Mouse (Mus musculus) lung, postnatal 10 days (tissue): ENCODE measurements around the gene Gtf2a1l.

ENCODE experiments used
- DNase-seq: peaks from one replicate; pipeline ENCODE4 v3.0.0; 2021

The Gtf2a1l gene

GRCm38 (mm10) chr17:88668452-88668851 lies at the start of gene Gtf2a1l:
Gene Gtf2a1l, plus strand, starts transcription at chr17:88668660.
- peak; percentile 36 for DNase-seq

DNA sequence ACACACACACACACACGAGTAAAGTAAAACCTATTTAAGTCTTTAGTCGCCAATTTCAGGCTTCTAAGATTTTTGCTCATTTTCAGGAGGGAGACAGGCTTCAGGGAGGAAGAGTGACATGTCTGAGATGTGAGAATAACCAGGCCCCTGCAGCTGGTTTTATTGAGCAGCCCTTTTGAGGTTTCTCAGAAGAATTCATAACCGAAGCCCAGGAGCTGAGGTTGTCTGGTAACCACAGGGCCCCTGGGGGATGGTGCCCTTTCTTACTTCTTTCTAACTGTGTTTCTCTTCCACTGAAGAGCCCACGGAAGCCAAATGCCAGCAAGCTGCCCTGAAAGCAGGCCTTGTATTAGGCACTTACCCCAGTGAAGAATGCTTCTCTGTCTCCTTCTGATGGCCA lies 47.5 kb upstream of the Gtf2a1l start:
- no peak for DNase-seq

DNA sequence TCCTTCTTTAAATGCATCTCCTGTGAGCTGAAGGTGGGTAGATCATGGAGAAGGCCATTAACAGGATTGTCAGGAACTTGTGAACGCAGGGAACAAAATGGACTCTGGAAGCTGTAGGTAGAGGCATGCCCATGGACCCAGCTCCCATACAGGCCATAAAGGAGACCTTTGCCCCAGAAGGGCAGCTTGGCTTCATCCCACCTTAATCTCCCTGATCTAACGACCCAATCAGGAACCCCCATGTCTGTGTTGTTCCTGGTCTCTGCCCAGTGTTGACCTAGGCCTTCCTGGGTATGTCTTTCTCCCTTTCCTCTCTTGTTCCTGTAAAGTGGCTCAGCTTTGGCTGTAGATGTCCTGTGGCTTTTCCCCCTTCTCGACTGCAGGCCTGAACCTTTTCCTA lies 47.1 kb upstream of the Gtf2a1l start:
- no peak for DNase-seq

GRCm38 (mm10) chr17:88622711-88623110 lies 45.7 kb upstream of the Gtf2a1l start:
- no peak for DNase-seq

DNA sequence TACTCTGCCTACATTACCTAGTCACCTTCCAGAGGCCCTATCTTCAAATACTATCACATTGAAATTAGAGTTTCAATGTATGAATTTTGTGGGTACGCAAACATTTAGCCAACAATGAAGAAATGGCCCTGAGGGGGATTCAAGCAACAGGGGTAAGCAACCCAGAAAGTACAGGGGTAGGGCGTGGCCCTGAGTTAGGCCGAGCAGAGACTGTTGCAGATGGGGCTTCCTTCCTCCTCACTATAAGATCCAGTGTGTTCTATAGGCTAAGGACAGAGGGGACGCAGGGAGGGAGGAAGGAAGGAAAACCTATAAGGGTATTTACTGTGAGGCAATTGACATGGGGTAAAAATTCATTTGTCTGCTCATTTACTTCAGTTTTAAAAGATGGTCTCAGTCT lies 44.1 kb upstream of the Gtf2a1l start:
- DNase-seq, result no peak

DNA sequence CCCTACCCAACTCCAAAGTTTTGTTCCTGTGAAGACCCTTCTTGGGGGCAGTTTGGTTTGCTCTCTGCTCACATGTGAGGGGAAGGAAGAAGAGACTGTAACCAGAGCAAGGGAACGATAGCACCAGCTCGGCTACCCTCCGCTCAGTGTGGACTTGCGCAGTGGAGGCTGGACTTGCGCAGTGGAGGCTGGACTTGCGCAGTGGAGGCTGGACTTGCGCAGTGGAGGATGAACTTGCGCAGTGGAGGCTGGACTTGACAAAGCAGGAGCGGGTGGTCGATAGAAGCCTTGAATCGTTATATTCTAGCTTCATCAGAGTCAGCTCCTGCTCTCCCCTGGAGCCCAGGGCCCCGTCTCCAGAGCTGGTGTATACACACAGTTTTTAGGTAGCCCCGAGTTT lies 43.1 kb upstream of the Gtf2a1l start:
- no peak for DNase-seq

- DNase-seq, result no peak
These were observed 42.5 kb upstream of the Gtf2a1l start for GRCm38 (mm10) chr17:88625931-88626330.

GRCm38 (mm10) chr17:88626347-88626811 lies 42.1 kb upstream of the Gtf2a1l start:
- peak; percentile 41 for DNase-seq

- peak; percentile 38 for DNase-seq
These were observed 41.3 kb upstream of the Gtf2a1l start for GRCm38 (mm10) chr17:88627150-88627549.

GRCm38 (mm10) chr17:88628676-88629380 lies 39.6 kb upstream of the Gtf2a1l start:
- peak; percentile 90 for DNase-seq

DNA sequence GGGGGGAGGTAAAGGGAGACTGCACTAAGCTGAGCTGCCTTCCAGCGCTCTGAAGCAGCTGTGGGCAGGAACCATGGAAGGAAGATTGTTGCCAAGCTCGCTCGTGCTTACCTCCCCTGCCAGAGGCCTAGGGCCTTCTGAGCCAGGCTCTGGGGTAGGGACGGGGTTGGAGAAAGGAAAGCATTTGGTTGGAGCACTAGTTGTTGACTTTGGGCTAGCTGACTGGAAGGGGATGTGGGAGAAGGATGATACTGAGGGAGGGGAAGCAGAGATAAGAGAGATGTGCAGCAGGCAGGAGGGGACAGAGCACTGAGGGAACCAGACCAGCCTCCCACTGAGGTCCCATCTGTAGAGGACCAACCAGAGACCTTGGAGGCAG lies 39.1 kb upstream of the Gtf2a1l start:
- DNase-seq, result peak; percentile 74

- peak; percentile 89 for DNase-seq
These were observed 38.4 kb upstream of the Gtf2a1l start for GRCm38 (mm10) chr17:88629931-88630553.

DNA sequence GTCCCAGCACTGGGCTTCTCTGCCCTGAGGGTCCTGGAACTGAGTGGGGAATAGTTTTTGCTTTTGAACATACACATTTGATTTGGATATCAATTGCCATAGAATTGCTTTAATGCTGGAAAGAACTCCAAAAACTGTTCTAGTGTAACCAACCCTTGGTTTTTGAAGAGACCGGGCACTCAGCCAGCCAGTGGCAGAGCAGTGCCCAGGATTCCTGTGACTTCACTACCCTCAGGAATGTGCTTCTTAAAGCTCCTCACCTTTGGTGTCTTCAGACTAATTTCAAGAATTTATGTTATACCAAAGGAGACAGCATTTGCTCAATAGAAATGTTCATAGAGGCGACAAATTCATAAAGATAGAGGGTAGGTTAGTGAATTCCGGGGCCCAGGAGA lies 37.9 kb upstream of the Gtf2a1l start:
- DNase-seq, result peak; percentile 72

GRCm38 (mm10) chr17:88632631-88633030 lies 35.8 kb upstream of the Gtf2a1l start:
- no peak for DNase-seq

DNA sequence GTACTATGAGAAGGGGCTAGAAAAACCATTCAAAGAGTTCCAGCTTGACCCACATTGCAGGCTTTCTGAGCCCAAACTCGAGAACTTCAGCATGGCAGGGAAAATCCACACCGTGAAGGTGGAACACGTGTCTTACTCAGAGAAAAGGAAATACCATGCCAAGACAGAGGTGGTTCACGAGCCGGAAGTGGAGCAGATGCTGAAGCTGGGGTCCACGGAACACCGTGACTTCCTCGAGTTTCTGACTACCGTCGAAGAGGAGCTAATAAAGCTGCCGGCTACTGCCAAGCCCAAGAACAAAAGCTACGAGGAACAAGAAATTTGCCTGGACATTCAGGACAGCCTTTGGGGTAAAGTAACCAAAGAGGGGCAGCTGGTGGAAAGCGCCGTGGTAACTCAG lies 32.4 kb upstream of the Gtf2a1l start:
- no peak for DNase-seq

DNA sequence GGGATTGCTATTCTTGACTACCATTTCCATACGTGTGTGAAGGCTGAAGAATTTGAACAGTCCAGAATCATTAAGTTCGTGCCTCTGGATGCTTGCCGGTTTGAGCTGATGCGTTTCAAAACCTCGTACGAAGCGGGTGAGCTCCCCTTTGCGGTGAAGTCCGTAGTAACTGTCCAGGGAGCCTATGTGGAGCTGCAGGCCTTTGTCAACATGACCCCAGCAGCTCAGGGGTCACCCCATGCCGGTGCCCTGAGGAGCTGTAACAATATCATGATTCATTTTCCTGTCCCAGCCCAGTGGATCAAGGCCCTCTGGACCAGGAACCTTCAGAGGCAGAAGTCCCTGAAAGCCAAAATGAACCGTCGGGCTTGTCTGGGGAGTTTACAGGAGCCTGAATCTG lies 31.9 kb upstream of the Gtf2a1l start:
- no peak for DNase-seq

GRCm38 (mm10) chr17:88641012-88641411 lies 27.4 kb upstream of the Gtf2a1l start:
- DNase-seq, result peak; percentile 86

DNA sequence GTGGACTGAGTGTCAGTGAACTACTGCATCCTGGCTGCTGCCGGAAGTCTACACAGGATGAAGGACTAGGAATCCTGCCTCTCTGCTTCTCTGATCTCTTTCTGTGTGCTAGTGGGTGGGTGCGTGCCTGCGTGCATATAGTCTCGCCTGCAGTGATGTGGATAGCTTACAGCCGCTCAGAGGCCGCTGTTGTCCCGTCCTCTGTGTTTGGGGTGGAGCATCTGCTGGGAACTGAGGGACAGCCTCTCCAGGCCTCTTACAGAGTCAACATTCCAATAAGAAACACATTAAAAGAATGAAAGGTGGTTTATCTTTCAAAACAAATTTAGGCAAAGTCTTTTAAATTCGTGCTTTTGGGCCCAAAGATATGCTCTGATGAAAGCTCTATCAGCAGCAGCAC lies 26.6 kb upstream of the Gtf2a1l start:
- no peak for DNase-seq

DNA sequence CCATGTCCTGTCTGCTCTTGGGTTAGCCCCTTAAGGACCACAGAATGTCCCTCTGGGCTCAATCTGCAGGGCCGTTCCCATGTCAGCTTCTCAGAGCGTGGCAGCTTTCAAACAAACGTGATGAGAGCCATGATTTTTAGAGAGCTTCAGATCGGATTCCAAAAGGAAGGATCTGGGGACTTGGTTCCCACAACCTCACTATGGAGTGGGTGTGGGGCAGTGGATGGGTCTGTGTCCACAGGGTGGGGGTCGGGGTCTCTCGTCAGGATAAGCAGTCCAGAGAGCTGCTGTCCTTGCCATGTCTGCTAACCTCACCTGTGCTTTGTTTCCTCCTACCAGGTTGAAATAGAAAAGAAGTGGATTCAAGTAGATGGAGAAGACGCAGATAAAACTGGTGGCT lies 23.6 kb upstream of the Gtf2a1l start:
- DNase-seq, result no peak

- DNase-seq, result no peak
These were observed 23.2 kb upstream of the Gtf2a1l start for GRCm38 (mm10) chr17:88645299-88645698.

DNA sequence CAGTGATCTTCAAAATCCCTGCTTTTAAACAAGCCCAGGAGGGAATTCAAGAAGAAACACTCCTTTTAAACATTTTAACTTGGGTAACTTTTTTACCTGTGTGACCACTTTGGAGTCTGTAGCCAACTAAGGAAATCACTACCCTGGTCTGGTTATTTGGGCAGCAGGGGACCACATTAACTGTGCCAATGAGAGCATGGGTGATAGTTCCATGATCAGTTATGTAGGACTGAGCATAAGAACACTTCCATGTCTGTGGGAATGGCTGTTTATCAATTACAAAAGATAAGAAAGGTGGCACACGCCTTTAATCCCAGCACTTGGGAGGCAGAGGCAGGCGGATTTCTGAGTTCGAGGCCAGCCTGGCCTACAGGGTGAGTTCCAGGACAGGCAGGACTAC lies 21.3 kb upstream of the Gtf2a1l start:
- no peak for DNase-seq

DNA sequence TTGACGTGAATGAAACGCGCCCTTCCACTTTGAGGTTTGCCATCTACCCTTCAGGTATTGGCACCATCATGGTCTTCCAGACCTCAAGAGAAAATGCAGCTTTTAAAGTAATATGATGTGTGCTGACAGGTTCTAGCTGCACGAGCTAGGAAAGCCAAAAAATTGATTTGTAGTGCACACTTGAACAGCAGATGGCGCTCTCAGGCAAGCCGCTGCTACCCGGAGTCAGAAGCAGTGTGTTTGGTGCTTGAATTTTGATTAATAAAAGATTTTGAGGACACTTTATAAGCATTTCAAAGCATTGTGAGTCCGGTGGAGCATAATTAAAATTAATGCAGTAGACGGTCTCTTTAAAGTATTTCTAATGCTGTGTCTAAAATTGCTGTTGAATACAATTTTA lies 16.4 kb upstream of the Gtf2a1l start:
- peak; percentile 71 for DNase-seq

DNA sequence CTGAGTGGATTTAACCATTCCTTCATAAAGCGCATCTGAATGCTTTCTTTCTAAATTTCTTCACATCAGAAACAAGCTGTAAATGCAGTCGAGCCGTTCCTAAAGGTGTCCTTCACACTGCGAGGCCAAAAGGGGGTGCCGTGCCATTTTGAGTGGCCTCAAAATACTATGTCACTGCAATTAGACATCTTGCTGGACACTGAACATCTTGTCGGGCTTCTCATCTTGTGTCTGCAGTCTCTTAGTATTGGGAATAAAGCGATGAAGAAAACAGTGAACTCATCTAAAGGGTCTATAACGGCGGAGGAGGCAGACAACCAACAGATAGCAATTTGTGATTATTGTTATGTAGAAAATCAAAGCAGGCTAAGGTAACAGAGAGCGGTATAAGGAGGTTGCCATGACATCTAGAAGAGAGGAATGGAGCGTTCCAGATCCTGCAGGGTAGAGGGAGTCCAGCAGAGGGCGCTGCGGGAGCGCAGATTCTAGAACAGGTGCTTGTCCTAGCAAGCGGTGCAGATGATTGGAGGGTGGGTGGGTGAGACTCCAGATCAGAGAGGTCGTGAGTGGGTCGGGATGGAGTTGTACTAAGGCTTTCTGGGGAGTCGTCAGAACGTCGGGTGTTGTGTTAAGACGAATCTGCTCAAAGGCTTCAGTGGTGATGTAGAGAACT lies 15.6 kb upstream of the Gtf2a1l start:
- peak; percentile 79 for DNase-seq

DNA sequence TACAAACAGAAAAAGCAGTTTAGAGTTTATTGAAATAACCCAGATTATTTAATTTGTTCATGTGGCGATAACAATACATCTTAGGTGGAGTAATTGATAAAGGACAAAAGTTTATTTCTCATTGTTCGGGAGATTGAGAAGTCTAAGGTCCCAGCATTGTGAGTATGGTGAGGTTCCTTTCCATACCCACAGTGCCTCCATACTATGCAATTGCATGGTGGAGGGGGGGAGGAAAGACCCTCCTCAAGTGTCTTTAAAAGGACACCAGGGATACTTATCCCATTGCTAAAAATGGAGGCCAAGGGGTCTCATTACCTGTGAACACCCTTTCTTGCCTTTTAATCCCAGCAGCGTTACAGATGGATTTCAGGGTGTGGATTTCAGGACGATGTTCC lies 15.1 kb upstream of the Gtf2a1l start:
- no peak for DNase-seq
